Mouse (Mus musculus) right cerebral cortex, postnatal 14 days (tissue): ENCODE data around the gene Trnau1ap.

Source experiments
- DNase-seq: peaks from one replicate; pipeline ENCODE4 v3.0.0; 2022

The Trnau1ap gene

GRCm38 (mm10) chr4:132329115-132329834 lies at the start of gene Trnau1ap:
Trnau1ap (minus strand) TSS chr4:132329538.
- DNase-seq, result peak; percentile 83

DNA sequence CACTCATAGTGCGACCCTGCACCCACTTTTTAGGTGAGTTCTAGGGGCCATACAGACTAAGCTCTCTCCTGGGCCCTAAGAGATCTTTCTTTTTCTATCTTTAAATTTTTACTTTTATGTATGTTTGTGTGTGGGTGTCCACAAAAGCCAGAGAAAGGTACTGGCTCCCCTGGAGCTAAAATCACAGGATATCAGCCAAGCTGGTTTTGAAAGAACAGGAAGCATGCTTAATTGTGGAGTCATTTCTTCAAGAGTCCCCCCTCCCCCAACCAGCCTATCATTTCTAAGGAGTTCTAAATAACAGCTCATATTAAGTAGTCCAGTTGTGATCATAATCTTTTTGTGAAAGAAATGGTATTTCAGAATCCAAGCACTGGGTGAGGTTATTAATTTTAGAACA lies 44.5 kb upstream of the Trnau1ap start:
- no peak for DNase-seq

- DNase-seq, result no peak
Observed at GRCm38 (mm10) chr4:132369953-132370750, 40.8 kb upstream of the Trnau1ap start.

GRCm38 (mm10) chr4:132367480-132368201 lies 38.3 kb upstream of the Trnau1ap start:
- DNase-seq, result no peak

- no peak for DNase-seq
Observed at GRCm38 (mm10) chr4:132365450-132366060, 36.2 kb upstream of the Trnau1ap start.

DNA sequence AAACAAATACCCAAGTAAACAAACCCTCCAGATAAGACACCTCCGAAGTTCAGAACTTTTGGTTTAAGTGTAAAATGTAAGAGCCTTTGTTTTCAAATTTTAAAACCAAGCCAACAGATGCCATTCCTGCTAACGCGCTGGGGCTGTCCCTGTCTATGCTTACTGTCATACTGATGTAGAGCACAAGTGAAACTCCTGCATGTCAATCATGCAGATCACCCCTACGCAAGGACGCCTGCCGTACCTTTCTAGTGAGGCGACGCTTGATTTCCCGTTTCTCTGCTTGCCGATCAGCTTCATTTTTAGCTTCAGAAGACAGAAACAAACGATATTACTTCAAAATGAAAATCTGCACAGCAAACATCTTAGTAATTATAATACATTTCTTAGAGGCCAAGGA lies 34.1 kb upstream of the Trnau1ap start:
- no peak for DNase-seq

GRCm38 (mm10) chr4:132359510-132359909 lies 30.2 kb upstream of the Trnau1ap start:
- no peak for DNase-seq

DNA sequence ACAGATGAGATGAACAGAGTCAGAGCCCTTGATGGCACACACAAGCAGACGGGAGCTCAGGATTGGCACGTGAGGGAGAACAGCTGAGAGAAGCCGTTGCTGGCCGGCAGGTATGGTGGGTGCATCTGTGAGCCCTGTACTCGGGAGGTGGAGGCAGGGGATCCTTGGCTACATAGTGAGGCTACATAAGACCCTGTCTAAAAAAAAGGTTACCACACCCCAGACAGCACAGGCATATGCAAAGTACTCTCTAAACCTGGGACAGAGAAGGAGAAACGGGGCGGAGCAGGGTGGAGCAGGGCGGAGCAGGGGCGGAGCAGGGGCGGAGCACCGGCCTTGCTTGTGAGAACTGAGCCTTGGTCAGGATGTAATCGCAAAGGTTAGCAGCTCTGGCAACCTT lies 26.8 kb upstream of the Trnau1ap start:
- DNase-seq, result peak; percentile 20

DNA sequence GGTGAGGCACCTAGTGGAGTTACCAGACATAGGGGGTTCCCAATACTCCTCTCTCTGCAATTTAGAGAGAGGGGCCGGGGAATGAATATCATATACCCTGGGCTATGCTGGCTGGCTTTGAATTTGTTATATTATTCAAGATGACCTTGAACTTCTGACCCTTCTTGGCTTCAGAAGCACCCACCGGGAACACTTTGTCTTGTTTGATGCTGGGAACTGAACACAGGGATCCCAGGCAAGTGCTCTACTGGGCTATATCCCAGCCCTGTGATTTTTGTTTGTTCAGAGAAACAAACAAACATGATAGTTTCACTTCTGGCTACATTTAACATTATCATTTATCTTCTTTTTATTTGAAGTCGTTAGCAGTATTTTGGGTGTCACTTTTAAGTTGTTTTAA lies 26.1 kb upstream of the Trnau1ap start:
- DNase-seq, result no peak

GRCm38 (mm10) chr4:132354571-132354970 lies 25.2 kb upstream of the Trnau1ap start:
- DNase-seq, result no peak

GRCm38 (mm10) chr4:132353481-132353885 lies 24.1 kb upstream of the Trnau1ap start, which contains the start of gene Rcc1:
Rcc1 (minus strand) TSS chr4:132353605.
- peak; percentile 81 for DNase-seq

DNA sequence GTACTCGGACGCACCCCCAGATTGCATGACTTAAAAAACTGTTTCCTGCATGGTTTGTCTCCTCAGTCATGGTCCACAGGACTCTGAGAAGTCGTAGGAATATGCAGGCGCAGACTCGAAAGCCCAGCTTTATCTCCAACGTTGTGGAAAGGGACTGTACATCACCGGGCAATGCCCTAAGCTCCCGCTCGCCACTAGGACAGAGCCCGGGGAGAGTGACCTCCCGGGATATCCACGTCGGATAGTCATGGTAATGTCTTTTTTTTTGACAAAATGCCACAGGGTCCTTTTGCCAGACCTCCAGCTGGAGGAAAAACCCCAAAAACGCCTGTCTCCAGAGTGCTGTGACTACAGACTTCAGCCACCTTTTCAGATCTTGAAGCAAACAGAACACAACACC lies 23.4 kb upstream of the Trnau1ap start:
- DNase-seq, result no peak

DNA sequence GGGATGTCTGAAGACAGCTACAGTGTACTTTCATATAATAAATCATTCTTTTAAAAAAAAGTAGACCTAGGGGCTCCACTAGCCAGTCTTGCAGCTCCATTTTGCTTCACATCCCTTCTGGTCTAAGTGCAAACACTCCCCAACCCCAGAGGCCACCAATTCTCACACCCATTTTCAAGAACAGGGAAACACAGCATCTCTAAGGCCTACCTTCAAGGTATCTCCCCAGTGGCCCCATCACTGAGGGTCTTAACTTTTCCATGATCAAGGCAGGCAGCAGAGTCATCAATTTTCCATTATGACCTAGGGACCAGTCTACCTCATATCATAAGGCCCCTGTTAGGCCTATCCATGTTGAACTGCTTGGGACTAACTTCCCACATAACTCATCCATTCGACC lies 22.1 kb upstream of the Trnau1ap start:
- no peak for DNase-seq

DNA sequence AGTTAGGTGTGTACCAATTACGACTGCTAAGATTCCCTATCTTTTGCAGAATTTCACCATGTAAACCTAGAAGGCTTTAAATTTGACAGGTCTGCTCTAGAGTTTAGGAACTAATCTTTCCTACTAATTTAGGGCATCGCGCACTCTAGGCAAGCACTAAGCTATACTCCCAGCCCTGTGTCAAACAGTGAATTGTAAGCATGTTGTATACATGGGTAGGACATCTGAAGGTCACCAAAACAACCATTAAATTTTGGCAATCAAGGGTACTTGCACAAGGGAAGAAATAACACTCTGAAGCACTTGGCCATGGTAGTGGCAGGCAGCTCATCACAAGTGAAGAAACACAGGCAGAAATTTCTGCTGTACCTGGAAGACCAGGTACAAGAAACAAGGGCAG lies 21.5 kb upstream of the Trnau1ap start:
- no peak for DNase-seq

DNA sequence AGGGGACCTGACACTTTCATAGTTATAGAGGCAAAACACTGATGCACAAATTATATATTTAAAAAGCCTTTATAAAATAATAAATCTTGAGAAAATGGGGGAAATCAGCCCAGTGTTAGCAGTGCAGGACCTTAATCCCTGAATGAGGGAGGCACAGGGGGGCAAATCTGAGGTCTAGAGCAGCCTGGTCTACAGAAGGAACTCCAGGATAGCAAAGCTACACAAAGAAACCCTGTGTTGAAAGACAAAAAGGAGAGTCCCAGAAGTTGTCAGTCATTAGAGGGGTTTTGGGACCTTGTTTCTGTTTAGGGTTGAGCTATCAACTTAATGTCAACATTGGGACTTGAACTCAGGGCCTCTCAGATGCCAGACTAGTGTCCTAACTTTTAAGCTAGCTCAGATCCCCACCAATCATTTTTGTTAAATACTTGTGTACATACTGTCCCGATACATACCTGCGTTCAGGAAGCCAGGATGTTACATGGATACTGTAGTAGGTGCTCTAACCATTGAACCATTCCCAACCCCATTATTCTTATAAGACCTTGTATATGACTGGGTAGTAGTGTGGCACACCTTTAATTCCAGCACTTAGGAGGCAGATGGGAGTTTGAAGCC lies 20.9 kb upstream of the Trnau1ap start:
- DNase-seq, result no peak

- DNase-seq, result no peak
Observed at GRCm38 (mm10) chr4:132349495-132350122, 20.3 kb upstream of the Trnau1ap start.

GRCm38 (mm10) chr4:132346661-132347060 lies 17.3 kb upstream of the Trnau1ap start:
- no peak for DNase-seq

DNA sequence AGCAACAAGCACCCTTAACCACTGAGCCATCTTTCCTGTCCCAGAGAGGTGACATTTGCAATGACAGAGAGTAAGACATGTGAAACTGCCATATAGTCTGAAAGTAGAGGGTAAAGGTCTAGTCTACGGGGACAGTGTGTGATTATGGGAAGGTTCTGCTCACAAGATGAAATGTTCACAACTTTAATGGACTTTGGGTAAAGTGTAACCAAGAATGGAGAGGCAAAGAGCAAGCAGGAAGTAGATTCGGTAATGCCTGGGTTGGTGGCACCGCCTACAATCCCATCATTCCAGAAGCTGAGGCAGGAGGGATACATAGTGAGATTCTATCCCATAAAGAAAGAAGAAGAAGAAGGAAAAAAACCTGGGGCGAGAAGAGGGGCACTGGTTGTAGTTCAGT lies 16.9 kb upstream of the Trnau1ap start:
- no peak for DNase-seq

DNA sequence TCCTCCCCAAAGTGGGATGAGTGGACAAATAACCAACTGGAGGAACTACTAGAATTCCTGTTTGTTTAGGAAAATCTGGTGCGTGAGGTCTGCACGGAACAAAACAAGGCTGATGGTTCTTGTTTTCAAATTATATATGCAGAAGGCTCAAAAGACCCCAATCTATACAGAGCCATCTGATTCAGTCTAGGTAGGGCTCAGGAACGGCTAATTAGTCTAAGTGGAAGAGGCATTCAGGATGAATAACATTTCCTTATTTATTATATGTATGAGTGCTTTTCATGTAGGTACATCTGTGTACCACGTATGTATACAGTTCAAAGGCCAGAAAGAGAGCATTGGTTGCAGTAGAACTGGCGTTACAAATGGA lies 16.5 kb upstream of the Trnau1ap start:
- DNase-seq, result no peak

DNA sequence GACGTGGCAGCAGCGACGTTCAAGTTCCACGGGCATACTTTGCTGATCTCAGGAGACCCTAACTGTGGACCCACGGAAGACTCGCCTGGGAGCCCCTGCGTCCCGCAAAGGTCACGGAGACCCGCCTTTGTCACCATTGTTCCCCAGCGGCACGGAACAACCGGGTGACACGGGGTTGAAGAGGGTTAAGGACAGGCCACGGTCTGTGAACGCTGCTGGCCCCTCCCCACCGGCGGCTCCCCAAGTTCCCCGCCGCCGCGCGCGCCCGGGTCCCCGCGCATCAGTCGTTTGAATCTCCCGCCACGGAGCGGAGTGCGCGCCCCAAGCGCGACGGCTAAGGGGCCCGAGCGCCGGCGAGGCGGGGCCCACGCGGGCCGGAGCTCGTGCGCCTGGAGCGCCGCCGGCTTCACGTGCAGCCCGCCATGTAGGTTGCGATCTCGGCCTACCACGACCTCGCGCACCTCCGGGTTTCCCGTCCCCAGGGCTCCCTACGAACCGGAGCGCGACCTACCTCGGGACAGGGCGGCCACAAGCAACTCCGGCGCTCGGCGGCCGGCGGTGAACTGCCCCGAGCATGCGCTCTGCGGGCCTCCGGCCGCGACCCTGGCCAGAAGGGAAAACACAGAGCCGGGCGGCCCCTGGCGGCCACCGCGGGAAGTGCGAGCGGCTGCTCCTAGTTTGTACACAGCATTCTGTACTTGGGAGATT lies 16.0 kb upstream of the Trnau1ap start:
- peak; percentile 95 for DNase-seq

DNA sequence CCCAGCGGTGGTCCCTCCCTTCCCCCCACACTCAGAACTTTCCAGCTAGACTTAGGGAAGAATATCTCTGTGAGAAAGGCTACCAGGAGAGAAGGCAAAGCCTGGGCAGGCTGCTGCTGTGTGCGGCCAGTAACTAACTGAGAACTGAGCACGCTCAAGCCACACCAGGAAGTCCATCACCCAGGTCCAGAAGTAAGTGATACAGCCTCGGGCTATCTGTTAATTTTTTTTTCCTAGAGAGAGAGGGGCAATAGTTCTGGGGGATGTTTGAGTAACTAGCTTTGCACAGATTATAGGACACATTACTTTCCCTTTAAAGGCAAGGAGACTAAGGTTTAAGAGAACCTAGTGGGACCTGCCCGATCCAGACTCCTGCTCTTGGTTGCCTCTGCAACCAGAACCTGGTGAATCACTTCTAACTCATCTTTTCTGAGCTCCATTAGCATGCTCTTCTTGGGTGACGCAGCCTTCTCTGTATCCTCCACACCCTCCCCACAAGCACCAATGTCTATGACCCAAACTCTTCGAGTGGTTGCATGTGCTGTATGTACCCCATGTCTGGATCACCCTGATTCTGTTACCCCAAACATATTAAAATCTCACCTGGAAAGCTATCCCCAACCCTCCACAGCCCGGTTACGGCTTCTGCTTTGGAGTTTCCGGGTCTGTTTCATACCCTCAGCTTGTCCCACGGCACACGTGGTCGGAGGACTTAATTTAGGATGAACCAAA lies 15.2 kb upstream of the Trnau1ap start:
- DNase-seq, result no peak
